Mouse (Mus musculus) MEL (cell line): Measurements from ENCODE around the gene Plekha3. TPM values are rescaled to one million over a fixed set of nuclear protein-coding genes. Genes with fewer than 3 reads are reported as not detected.

Experiments
- DNase-seq: peaks from one replicate; pipeline ENCODE4 v3.0.0; 2011; ENCODE audit warnings: low read depth, low spot score
- H3K27ac ChIP-seq: 2 replicates; pipeline ENCODE4 v1.5.1; 2012; ENCODE audit warnings: low read depth, mild to moderate bottlenecking, control low read depth, low read length, moderate library complexity; ENCODE audit not compliant: control insufficient read depth
- H3K27me3 ChIP-seq, 2 experiments: fragments of 150-350 bp in 1 of 2; sonication (generic) in 1 of 2; 2 replicates each; pipeline ENCODE4 v1.6.1; 2012; ENCODE audit warnings: low read length in 2 of 2, mild to moderate bottlenecking in 2 of 2, improper control_type of control experiment in 1 of 2, moderate library complexity in 1 of 2; ENCODE audit not compliant: insufficient read depth in 2 of 2, control insufficient read depth in 1 of 2
- H3K36me3 ChIP-seq, 2 experiments: 2 replicates each; pipeline ENCODE4 v1.6.1; 2012 to 2014; ENCODE audit warnings: low read length in 2 of 2, improper control_type of control experiment in 1 of 2, inconsistent platforms in 1 of 2, mild to moderate bottlenecking in 1 of 2; ENCODE audit not compliant: insufficient read depth in 2 of 2, control insufficient read depth in 1 of 2
- H3K4me1 ChIP-seq, 2 experiments: fragments of 150-350 bp in 1 of 2; sonication (generic) in 1 of 2; 2 replicates each; pipeline ENCODE4 v1.6.1; 2012; ENCODE audit warnings: low read length in 2 of 2, improper control_type of control experiment in 1 of 2, mild to moderate bottlenecking in 1 of 2; ENCODE audit not compliant: insufficient read depth in 2 of 2, control insufficient read depth in 1 of 2
- H3K4me3 ChIP-seq, 2 experiments: fragments of 150-350 bp in 1 of 2; sonication (generic) in 1 of 2; 2 replicates each; pipeline ENCODE4 v1.5.1; 2012; ENCODE audit warnings: low read depth in 2 of 2, low read length in 2 of 2, mild to moderate bottlenecking in 2 of 2, moderate library complexity in 2 of 2, control low read depth in 1 of 2, improper control_type of control experiment in 1 of 2; ENCODE audit not compliant: control insufficient read depth in 1 of 2, insufficient read depth in 1 of 2
- H3K79me2 ChIP-seq: 2 replicates; pipeline ENCODE4 v1.6.1; 2012; ENCODE audit warnings: mild to moderate bottlenecking, low read length, moderate library complexity; ENCODE audit not compliant: control insufficient read depth, poor library complexity, insufficient read depth
- H3K9ac ChIP-seq: 2 replicates; pipeline ENCODE4 v1.6.1; 2012; ENCODE audit warnings: low read depth, mild to moderate bottlenecking, control low read depth, low read length, moderate library complexity; ENCODE audit not compliant: control insufficient read depth, poor library complexity, severe bottlenecking
- H3K9me3 ChIP-seq: fragments of 150-350 bp; sonication (generic); replicated peaks from 2 replicates; pipeline ENCODE4 v1.6.1; 2012; ENCODE audit warnings: mild to moderate bottlenecking, low read length, improper control_type of control experiment, moderate library complexity; ENCODE audit not compliant: insufficient read depth
- BHLHE40 ChIP-seq: IDR thresholded peaks from 2 replicates; pipeline ENCODE4 v1.6.1; 2012; ENCODE audit warnings: low read depth, mild to moderate bottlenecking, inconsistent platforms, low read length, improper control_type of control experiment, borderline replicate concordance
- CHD1 ChIP-seq: IDR thresholded peaks from 2 replicates; pipeline ENCODE4 v1.6.1; 2012; ENCODE audit warnings: low read depth, mild to moderate bottlenecking, inconsistent platforms, low read length, improper control_type of control experiment
- CTCF ChIP-seq, 3 experiments: IDR thresholded peaks in 2 of 3; conservative IDR thresholded peaks in 1 of 3; 2 replicates each; pipeline ENCODE4 v1.5.1; 2011 to 2012; ENCODE audit warnings: low read length in 3 of 3, low read depth in 2 of 3, mild to moderate bottlenecking in 2 of 3, improper control_type of control experiment in 1 of 3, inconsistent platforms in 1 of 3, mixed read lengths in 1 of 3, moderate library complexity in 1 of 3; ENCODE audit not compliant: control insufficient read depth in 1 of 3, insufficient read depth in 1 of 3, poor library complexity in 1 of 3, severe bottlenecking in 1 of 3
- E2F4 ChIP-seq: IDR thresholded peaks from 2 replicates; pipeline ENCODE4 v1.6.1; 2011; ENCODE audit warnings: low read depth, low read length, improper control_type of control experiment, borderline replicate concordance
- ELF1 ChIP-seq: IDR thresholded peaks from 2 replicates; pipeline ENCODE4 v1.6.1; 2014; ENCODE audit warnings: low read depth, mild to moderate bottlenecking, inconsistent platforms, low read length, improper control_type of control experiment, moderate library complexity
- GABPA ChIP-seq: IDR thresholded peaks from 2 replicates; pipeline ENCODE4 v1.6.1; 2012; ENCODE audit warnings: low read depth, mild to moderate bottlenecking, inconsistent platforms, low read length, improper control_type of control experiment, moderate library complexity
- MAX ChIP-seq: IDR thresholded peaks from 2 replicates; pipeline ENCODE4 v1.6.1; 2011; ENCODE audit warnings: low read length, improper control_type of control experiment
- MEF2A ChIP-seq: IDR thresholded peaks from 2 replicates; pipeline ENCODE4 v1.6.1; 2014; ENCODE audit warnings: low read depth, mild to moderate bottlenecking, inconsistent platforms, low read length, improper control_type of control experiment; ENCODE audit not compliant: poor library complexity, insufficient replicate concordance, severe bottlenecking; ENCODE audit errors: extremely low read depth
- MYC ChIP-seq: IDR thresholded peaks from 2 replicates; pipeline ENCODE4 v1.6.1; 2011; ENCODE audit warnings: low read depth, mild to moderate bottlenecking, low read length, improper control_type of control experiment, moderate library complexity
- POLR2A ChIP-seq, 2 experiments: IDR thresholded peaks; 2 replicates each; pipeline ENCODE4 v1.6.1; 2011 to 2012; ENCODE audit warnings: low read length in 2 of 2, mild to moderate bottlenecking in 2 of 2, control low read depth in 1 of 2, improper control_type of control experiment in 1 of 2, low read depth in 1 of 2, moderate library complexity in 1 of 2; ENCODE audit not compliant: control insufficient read depth in 1 of 2, insufficient read depth in 1 of 2, poor library complexity in 1 of 2
- POLR2AphosphoS5 ChIP-seq: IDR thresholded peaks from 2 replicates; pipeline ENCODE4 v1.6.1; 2012; ENCODE audit warnings: low read depth, borderline replicate concordance, mild to moderate bottlenecking, inconsistent platforms, low read length, moderate library complexity, mixed read lengths
- RCOR1 ChIP-seq: IDR thresholded peaks from 2 replicates; pipeline ENCODE4 v1.6.1; 2012; ENCODE audit warnings: low read depth, mild to moderate bottlenecking, inconsistent platforms, low read length, improper control_type of control experiment
- SIN3A ChIP-seq: IDR thresholded peaks from 2 replicates; pipeline ENCODE4 v1.6.1; 2012; ENCODE audit warnings: low read length, improper control_type of control experiment, inconsistent platforms
- UBTF ChIP-seq: IDR thresholded peaks from 2 replicates; pipeline ENCODE4 v1.6.1; 2012; ENCODE audit warnings: low read depth, mild to moderate bottlenecking, inconsistent platforms, low read length, improper control_type of control experiment, moderate library complexity, borderline replicate concordance; ENCODE audit not compliant: insufficient read depth
- USF1 ChIP-seq: IDR thresholded peaks from 2 replicates; pipeline ENCODE4 v1.6.1; 2014; ENCODE audit warnings: low read depth, mild to moderate bottlenecking, inconsistent platforms, low read length, improper control_type of control experiment, moderate library complexity
- USF2 ChIP-seq, 2 experiments: IDR thresholded peaks; 2 replicates each; pipeline ENCODE4 v1.6.1; 2011 to 2012; ENCODE audit warnings: improper control_type of control experiment in 2 of 2, low read length in 2 of 2, borderline replicate concordance in 1 of 2, inconsistent platforms in 1 of 2, low read depth in 1 of 2, mild to moderate bottlenecking in 1 of 2; ENCODE audit not compliant: insufficient read depth in 1 of 2
- ZKSCAN1 ChIP-seq: IDR thresholded peaks from 2 replicates; pipeline ENCODE4 v1.6.1; 2012; ENCODE audit warnings: low read depth, mild to moderate bottlenecking, inconsistent platforms, low read length, improper control_type of control experiment, moderate library complexity
- ZNF384 ChIP-seq: IDR thresholded peaks from 2 replicates; pipeline ENCODE4 v1.6.1; 2012; ENCODE audit warnings: low read depth, mild to moderate bottlenecking, inconsistent platforms, low read length, improper control_type of control experiment
- polyA plus RNA-seq, 2 experiments: library from polyadenylated mRNA; stranded (reverse) in 1 of 2; unstranded in 1 of 2; fragments of >175 nt in 1 of 2; fragments of >200 nt in 1 of 2; gene quantifications; 2 replicates each; pipeline versions ENCODE4 v1.2.1 to v1.2.4; 2012; ENCODE audit warnings: low replicate concordance in 2 of 2, low read depth in 1 of 2; ENCODE audit not compliant: insufficient read length in 2 of 2, insufficient read depth in 1 of 2, missing spikeins in 1 of 2
- total RNA-seq: library from RNA; depleted of rRNA; stranded (reverse); fragments of 300-350 nt; gene quantifications from 2 replicates; pipeline ENCODE4 v1.2.3, GENCODE M21; 2012

Gene Plekha3
- total and polyA plus RNA-seq, 3 experiments = 20.5 to 23.4 TPM; not detected in 1

DNA sequence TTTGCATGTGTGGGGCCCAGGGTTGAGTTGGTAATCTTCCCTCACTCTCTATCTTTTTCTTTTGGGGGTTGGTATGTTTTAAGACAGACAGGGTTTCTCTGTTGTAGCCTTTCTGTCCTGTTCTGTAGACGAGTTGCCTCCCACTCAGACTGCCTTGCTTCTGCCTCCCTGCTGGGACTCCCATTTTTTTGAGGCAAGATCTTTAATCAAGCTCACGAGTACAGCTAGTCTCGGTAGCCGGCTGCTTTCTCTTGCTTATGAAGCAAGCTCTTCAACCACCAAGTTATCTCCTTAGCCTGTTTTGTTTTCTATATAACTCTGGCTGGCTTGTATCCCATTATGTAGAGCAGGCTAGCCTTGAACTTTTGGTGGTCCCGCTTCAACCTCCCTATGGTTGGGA, 18.7 kb downstream of the Plekha3 start:
- peaks cover 2% of the 10 kb centered on the region; the same call in 1 of the 2 replicates for H3K79me2 ChIP-seq
- no peak for DNase-seq
- no peaks in the 10 kb centered on the region for H3K9me3 ChIP-seq
- H3K4me3 ChIP-seq = no peak overlapping the region
- peaks cover 25 to 26% of the 10 kb centered on the region in 2 experiments for H3K36me3 ChIP-seq
- no peak overlapping the region for H3K9ac ChIP-seq
- TF ChIP-seq CTCF (IDR thresholded peaks at IDR 0.05 in 2 of 3, conservative IDR thresholded peaks at IDR 0.05 in 1 of 3; ENCODE audit: control insufficient read depth in 1 of 3, insufficient read depth in 1 of 3, low read depth in 2 of 3, low read length in 3 of 3, poor library complexity in 1 of 3, severe bottlenecking in 1 of 3) (no peak), POLR2AphosphoS5 (no peak), ZKSCAN1 (no peak), MYC (no peak), POLR2A (IDR thresholded peaks at IDR 0.05; ENCODE audit: control insufficient read depth in 1 of 2, insufficient read depth in 1 of 2, low read depth in 1 of 2, low read length in 2 of 2, poor library complexity in 1 of 2) (no peak), GABPA (no peak), UBTF (no peak), MEF2A (no peak), RCOR1 (no peak), CHD1 (no peak)
- H3K27ac ChIP-seq = no peak overlapping the region
- H3K27me3 ChIP-seq = no peaks in the 10 kb centered on the region
- H3K4me1 ChIP-seq = peaks cover 13 to 17% of the 10 kb centered on the region in 2 experiments

DNA sequence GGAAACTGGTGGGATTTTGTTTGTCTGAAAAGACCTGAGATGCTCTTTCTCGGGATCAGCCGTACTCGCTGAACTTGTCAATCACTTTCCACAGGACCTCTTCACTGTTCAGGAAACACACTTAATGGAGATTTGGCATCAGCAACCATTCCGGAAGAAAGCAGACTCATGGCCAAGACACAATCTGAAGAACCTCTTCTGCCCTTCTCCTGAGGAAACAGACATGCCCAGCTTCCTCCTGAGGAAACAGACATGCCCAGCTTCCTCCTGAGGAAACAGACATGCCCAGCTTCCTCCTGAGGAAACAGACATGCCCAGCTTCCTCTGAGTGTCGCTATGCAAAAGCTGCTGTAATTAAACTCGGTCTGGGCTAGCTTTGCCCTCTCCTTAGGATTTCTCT, 20.2 kb downstream of the Plekha3 start:
- DNase-seq = no peak
- Histone ChIP-seq H3K27me3 (no peaks in the 10 kb centered on the region), H3K4me1 (peaks cover 3 to 8% of the 10 kb centered on the region in 2 experiments), H3K4me3 (no peak overlapping the region), H3K9me3 (no peaks in the 10 kb centered on the region), H3K27ac (no peak overlapping the region), H3K36me3 (peaks cover 12 to 24% of the 10 kb centered on the region in 2 experiments)
- TF ChIP-seq CTCF (IDR thresholded peaks at IDR 0.05 in 2 of 3, conservative IDR thresholded peaks at IDR 0.05 in 1 of 3; ENCODE audit: control insufficient read depth in 1 of 3, insufficient read depth in 1 of 3, low read depth in 2 of 3, low read length in 3 of 3, poor library complexity in 1 of 3, severe bottlenecking in 1 of 3) = no peak
- no peak for TF ChIP-seq ELF1
- no peak for TF ChIP-seq MEF2A
- TF ChIP-seq, all 39 proteins: peak for 0
- no peak overlapping the region for H3K9ac ChIP-seq
- no peaks in the 10 kb centered on the region for H3K79me2 ChIP-seq

DNA sequence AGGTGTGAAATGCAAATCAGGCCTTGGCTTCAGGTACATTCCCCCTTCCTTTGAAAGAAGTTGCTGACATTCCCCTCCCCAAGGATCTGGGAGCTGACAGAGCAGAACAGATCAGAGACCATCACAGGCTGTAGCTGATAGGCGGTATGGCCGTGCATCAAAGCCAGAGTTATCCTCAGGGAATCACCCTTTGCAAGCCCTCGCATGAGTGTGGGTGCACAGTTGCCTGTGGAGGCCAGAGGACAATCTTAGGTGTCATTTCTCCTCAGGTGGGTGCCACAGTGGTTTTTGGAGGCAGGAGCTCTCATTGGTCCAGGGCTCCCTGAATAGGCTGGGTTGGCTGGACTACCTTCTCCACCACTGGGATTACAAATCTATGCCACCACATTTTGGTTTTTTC, 27.1 kb downstream of the Plekha3 start:
- H3K79me2 ChIP-seq = no peaks in the 10 kb centered on the region
- H3K27ac ChIP-seq = no peak overlapping the region
- no peaks in the 10 kb centered on the region for H3K4me1 ChIP-seq
- TF ChIP-seq USF2 (IDR thresholded peaks at IDR 0.05; ENCODE audit: borderline replicate concordance in 1 of 2, insufficient read depth in 1 of 2, low read depth in 1 of 2, low read length in 2 of 2) (no peak), ZNF384 (no peak), ELF1 (no peak), E2F4 (no peak), BHLHE40 (no peak), RCOR1 (no peak), SIN3A (no peak), MAX (no peak), USF1 (no peak)
- TF ChIP-seq, all 39 proteins: peak for 0
- DNase-seq = no peak
- peaks cover 0 to 3% of the 10 kb centered on the region in 2 experiments; a peak in 1 of 4 replicates for H3K36me3 ChIP-seq
- H3K4me3 ChIP-seq = no peak overlapping the region
- no peak overlapping the region for H3K9ac ChIP-seq
- no peaks in the 10 kb centered on the region for H3K9me3 ChIP-seq
- H3K27me3 ChIP-seq = no peaks in the 10 kb centered on the region
